Mouse (Mus musculus) gonadal fat pad, adult 2 months (tissue): ENCODE results near the gene Abcc12. TPM values are rescaled to one million over a fixed set of nuclear protein-coding genes. Genes with fewer than 3 reads are reported as not detected.

ENCODE experiments used
- DNase-seq: peaks from one replicate; pipeline ENCODE4 v3.0.0-alpha.2; 2012; ENCODE audit warnings: low read depth
- polyA plus RNA-seq: library from polyadenylated mRNA; depleted of rRNA; stranded (reverse); fragments of >200 nt; gene quantifications from 2 replicates; pipeline ENCODE4 v1.2.3, GENCODE M21; 2012; rRNA removed

Gene Abcc12
- 0.28 and 0.37 TPM in 2 replicates for polyA plus RNA-seq

DNA sequence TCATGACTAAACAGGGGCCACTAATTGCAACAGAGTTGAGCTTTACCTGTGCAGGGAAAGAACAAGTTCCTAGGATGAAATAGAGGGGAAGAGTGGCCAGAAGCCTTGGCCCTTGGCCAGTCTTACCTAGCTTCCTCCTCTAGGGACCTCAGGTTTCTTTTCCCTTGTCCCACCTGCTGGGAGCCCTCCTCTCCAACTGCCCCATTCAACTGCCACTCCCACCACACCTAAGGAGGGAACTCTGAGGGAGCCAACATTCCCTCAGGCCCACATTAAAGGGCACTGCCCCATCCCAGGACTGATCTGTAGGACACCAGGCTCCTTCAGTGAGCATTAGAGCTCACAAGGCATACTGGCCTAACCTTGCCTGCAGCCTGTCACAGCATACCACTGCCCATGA is at the start of gene Abcc12:
TSS of gene Abcc12 (minus strand) at position 229 of the 400 bp plus-strand sequence.
- no peak for DNase-seq

- no peak for DNase-seq
Measured at GRCm38 (mm10) chr8:86630212-86630611, 49.7 kb upstream of the Abcc12 start.

DNA sequence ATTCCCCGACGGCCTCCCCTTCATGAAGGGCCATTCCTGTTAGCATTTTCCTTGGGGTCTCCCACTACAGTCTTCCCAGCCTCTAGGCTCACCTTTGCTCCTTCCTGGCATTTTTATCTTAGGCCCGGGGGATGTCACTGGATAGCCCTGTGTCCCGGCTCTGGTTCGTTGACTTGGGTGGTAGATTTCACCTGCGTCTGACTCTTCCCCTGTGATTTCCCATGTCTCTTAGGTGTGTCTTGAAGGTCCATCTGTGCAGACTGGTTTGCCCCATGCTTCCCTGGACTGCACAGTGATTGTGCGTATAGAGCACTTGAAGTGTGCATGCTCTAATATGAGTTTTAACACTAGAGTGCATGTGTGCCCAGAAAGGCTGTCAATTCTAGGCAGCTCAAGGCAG is 44.4 kb upstream of the Abcc12 start:
- no peak for DNase-seq

DNA sequence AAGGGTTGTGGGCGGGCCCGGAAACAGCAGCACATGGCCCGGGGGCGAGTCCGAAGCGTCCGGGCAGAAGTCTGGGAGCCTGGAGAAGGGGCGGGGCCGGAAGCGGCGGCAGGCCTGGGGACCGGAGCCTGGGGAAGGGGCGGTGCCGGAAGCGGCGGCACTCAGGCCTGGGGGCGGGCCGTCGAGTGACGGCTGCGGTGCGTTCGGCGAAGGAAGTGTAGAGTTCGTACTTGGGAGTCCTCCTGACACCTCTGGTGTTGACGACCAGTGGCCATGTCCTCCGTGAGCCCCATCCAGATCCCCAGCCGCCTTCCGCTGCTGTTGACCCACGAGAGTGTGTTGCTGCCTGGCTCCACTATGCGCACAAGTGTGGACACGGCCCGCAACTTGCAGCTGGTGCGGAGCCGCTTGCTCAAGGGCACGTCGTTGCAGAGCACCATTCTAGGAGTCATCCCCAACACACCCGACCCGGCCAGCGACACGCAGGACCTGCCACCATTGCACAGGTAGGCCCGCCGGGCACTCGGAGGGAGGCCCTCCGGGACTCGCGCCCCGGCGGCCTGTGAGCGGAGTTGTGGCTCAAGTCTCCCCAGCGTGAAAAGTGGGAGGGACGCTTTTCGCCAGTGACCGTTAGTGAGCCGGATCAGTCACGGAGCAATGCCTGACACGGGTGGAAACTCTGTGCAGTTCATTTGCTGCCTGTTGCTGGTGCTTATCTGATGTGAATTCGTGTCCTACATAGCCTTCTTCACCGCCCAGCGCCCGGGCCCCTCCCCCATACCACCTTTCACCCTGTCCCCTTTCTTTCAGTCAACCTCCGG is 43.6 kb upstream of the Abcc12 start, which contains the start of gene Lonp2:
TSS of gene Lonp2 (plus strand) at position 133 of the 821 bp plus-strand sequence.
- DNase-seq: no peak

- no peak for DNase-seq
Measured at GRCm38 (mm10) chr8:86623551-86623910, 43.0 kb upstream of the Abcc12 start.

- no peak for DNase-seq
Measured at GRCm38 (mm10) chr8:86617759-86618387, 37.4 kb upstream of the Abcc12 start.

DNA sequence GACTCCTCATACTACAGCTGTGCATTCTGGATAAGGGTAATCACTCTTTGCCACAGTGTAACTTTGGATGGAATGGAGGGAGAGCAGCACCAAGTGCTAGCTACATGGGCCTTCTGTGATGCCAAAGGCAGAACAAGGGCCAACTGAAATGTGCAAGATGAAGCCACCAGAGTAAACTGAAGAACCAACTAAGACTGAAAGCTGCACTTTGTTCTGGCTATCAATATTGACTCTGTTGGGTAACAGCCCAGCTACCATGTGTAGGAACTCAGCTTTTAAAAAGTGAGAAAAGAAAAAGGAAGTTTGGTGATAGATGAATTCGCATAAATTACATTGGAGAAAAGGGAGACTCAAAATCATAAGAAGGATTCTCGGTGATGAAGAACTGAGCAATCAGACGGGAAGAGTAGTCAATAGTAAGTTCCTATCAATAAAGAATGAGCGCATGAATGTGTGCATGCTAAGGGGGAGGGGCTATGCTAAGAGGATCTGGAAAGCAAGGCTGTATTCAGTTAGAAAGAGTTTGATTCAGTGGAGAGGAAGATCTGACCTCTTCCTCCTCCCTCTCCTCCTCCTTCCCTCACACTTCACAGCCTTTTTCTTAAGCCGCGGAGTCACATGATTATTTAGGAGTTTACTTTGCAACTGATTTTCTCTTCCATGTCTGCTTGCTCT is 34.7 kb upstream of the Abcc12 start:
- DNase-seq: no peak

DNA sequence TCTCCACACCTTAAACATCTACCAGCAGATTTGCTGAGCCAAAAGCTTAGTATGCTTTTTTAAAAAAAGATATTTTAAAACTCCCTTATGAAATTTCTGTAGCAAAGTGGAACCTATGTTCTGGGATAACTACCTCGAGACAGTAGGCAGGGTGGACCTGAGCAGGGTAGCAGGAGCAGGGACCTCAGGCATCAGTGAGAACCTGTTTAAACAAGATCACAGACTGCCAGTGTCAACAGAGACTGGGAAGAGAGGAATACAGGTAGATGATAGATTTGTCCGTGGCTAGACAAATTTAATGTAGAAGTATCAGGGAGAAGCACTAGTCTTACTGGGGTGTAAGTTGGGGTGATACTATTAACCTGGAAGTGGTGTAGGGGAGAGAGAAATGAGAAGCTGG is 33.3 kb upstream of the Abcc12 start:
- no peak for DNase-seq

GRCm38 (mm10) chr8:86604676-86605075 is 24.2 kb upstream of the Abcc12 start:
- no peak for DNase-seq

DNA sequence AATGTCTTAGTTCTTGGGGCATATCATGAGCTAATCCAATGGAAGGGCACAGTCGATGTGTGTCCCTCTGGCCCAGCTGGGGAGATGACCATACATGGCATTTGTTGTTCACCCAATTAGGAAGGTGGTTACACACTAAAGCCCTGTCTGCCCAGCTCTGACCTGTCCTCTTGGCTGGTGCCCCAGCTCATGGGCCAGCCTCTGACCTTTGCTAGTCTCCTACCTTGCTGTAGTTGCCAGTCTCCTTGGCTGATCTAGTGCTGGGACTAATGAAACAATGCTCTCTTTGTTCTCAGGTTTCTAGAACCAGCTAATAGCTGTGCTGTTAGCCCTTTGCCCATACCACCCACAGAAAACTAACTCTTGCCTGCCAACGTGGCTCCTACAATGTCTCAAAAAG is 22.7 kb upstream of the Abcc12 start:
- DNase-seq: no peak

- DNase-seq: no peak
Measured at GRCm38 (mm10) chr8:86600311-86600710, 19.8 kb upstream of the Abcc12 start.

GRCm38 (mm10) chr8:86599299-86599698 is 18.8 kb upstream of the Abcc12 start:
- DNase-seq: no peak

DNA sequence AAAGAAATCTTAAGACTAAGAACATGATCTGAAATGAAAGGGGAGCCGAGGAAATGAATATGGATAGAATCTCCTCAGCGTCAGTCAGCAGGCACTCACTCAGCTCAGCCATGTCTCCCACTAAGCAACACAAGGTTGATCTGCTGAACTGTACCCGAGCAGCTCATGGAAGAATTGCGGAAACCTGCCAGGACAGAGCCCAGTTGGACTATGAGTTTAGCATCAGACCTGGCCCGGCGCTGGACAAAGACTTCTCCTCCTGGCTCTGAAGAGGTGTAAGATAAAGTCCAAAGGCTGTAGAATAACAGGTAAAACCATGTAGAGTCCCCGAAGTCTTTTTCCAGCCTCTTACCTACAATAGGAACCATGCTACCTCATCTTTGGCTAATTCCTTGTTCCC is 17.2 kb upstream of the Abcc12 start:
- no peak for DNase-seq

- DNase-seq: no peak
Measured at GRCm38 (mm10) chr8:86595671-86596070, 15.2 kb upstream of the Abcc12 start.

- DNase-seq: no peak
Measured at GRCm38 (mm10) chr8:86594159-86594796, 13.8 kb upstream of the Abcc12 start.

DNA sequence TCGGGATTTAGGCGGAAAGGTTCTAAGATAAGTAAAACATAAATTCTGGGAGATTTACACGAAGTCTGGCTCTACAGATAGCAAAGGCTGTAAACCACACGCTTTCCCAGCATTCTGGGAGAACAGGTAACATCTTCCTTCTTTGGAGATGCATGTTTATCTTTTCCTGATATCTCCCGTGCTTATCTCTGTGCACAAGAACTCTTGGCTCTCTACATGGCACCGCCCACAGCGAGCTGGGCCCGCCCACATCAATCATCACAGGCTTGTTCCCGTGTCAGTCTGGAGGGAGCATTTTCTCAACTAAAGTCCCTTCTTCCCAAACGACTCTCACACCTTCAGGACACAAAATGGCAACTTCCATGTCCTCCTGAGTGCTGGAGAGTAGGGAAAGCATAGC is 12.6 kb upstream of the Abcc12 start:
- no peak for DNase-seq

DNA sequence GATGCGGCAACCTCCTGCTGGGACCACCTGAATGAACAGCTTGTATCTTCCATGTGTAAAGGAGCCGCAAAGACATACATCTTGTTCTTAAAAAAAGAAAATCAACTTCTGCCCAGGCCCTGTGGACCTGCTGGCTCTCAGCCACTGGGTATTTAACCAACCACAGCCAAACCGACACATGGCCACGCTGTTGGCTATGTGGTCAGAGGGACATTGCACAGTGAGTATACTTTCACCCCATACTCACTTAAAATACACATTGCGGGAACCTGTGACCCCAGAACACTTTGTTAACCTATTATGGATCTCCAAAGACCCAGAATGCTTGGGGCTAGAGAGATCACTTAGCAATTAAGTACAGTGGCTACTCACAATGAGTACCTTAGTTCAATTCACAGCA is 7.9 kb upstream of the Abcc12 start:
- DNase-seq: no peak

GRCm38 (mm10) chr8:86586642-86587041 is 6.2 kb upstream of the Abcc12 start:
- no peak for DNase-seq

GRCm38 (mm10) chr8:86586058-86586457 is 5.6 kb upstream of the Abcc12 start:
- DNase-seq: no peak

DNA sequence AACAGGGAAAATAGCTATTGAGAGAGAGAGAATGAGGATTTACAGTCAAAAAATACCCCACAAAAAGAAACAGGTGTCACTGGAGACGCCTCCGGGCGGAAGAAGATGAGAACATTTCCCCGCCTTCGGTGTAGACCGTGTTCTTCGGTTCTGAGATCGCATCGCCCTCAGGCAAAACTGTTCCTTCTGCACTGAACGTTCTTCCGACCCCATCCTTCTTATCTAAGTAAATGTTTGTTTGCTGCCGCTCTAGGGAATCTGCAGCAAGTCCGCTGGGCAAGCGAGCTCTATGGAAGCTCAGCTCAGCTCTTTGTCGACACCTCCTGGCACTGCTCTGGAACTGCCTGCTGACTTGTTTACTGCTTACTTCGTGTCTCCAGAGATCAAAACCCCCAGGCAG is 5.0 kb upstream of the Abcc12 start:
- no peak for DNase-seq

- DNase-seq: no peak
Measured at GRCm38 (mm10) chr8:86585118-86585517, 4.6 kb upstream of the Abcc12 start.

DNA sequence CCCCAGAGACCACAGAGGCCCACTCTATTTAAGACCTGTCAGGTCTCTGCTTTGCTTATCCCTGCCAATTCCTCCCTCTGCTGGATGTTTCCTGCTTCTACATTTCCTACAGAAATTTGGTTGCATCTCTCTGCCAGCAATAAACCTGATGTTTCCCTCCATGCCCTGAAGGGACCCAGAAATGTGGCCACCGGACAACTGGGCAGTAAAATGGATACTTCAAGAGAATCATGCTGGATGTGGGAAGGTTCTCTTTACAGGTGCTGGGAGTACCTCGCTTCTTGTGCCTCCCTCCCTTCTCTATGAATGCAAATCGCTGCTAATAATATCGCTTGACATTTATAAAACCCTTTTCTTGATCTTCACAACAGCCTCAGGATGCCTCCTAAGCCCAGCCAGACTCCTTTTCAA is 1.4 kb upstream of the Abcc12 start:
- no peak for DNase-seq
